Mouse (Mus musculus): ENCODE data around the gene Gm20388. TPM values are rescaled to one million over a fixed set of nuclear protein-coding genes. Genes with fewer than 3 reads are reported as not detected.
"Not testable (repeated sequence)": the region's sequence is repeated elsewhere in the genome, so short reads cannot be mapped to it uniquely, and the experiment has no call there.

Gene Gm20388
- total RNA-seq, 4 experiments from 2014 or later, result 0.17 to 15.1 (median 6.6) TPM

DNA sequence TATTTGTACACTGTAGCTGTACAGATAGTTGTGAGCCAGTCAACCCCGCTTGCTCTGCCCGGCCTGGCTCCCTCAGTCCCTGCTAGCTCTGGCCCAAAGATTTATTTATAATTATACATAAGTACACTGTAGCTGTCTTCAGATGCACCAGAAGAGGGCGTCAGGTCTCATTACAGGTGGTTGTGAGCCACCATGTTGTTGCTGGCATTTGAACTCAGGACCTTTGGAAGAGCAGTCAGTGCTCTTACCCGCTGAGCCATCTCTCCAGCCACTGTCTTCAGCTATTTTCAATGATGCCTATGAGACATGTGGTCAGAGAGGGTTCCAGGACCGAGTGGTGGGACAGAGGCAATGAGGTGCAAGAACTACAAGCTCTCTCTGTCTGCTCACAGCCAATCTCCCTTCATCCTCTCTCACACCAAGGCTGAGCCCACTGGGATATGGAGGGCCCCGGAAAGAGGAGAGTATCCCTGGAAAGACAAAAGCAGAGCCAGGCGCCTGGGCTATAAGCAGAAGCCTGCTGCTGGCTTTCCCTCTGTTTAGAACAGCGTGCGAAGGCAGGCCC, 1757.4 kb downstream of the Gm20388 start:
- DNase-seq (ENCODE audit: low spot score in 2 of 2), result not testable (repeated sequence)

DNA sequence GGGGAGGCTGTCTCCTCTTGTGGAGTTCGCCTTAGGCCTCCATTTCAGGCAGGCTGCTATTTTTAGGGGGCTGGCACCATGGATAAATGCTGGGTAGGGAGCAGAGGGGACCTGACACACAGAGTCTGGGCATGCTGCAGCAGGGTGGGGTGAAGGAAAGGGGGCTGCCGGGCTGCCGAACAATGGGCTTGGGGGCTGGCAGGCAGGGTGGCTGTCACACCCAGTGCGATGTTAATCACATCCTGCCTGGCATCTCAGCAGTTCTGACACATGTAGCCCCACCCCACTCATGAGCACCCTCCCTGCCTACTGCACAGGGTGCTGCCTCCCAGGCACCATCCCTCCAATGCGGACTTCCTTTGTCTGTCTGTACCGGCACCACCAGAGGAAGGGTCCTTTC, 1757.9 kb downstream of the Gm20388 start:
- peak in 1 of 2 experiments; percentile 41 for DNase-seq (ENCODE audit: low spot score in 2 of 2)

DNA sequence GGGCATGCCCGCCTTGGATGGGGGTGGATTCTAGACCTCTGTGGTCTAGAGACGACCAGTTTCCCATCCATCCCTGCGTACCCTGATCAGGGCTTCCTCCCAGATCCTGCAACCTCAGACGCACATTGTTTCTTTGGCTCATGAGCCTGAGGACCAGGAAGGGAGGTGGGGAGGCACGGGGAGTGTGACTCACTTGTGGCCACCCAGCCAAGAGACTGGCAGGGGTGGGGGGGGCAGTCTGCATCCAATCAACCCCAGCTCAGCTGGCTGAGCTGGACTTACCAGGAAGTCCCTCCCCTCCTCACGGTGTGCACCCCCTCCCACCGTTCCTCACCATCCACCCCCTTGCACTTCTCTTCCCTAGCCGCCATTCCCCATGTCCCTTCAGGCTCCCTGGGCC, 1758.6 kb downstream of the Gm20388 start:
- DNase-seq (ENCODE audit: low spot score in 2 of 2), result no peak

DNA sequence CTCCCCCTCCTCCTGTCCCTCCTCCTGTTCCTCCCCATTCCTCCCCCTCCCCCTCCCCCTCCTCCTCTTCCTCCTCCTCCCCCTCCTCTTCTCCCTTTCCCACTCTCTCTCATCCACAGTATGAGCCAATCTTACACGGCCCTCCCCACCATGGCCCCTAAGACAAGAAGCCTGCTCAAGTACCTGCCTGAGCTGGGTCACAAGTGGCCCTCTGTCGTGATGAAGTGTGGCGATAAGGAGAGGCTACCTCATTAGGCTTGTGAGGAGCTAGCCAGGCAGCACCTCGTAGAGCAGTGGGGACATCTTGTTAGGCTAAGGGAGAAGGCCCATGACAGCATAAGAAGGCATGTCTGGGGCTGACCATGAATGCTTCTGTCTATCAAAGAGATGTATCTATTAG, 1762.5 kb downstream of the Gm20388 start:
- no peak for DNase-seq (ENCODE audit: low spot score in 2 of 2)

DNA sequence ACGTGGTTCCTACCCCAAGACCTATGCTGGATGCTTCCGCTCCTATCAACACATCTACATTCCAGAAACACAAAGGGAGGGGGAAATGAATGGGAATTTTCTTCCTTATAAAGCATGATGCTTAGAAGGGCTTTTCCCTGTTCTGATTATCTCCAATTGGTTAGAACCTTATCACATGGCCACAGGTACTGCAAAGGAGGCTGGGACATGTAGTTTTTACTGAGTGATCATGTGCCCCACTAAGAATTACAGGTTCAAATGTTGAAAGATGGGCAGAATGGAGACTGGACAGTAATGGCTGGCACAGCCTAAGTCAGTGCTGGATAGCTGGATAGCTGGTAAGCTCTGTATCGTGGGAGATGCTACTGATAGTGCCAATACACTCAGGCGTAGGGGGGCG, 1763.3 kb downstream of the Gm20388 start:
- peak in 1 of 2 experiments; percentile 56 for DNase-seq (ENCODE audit: low spot score in 2 of 2)

DNA sequence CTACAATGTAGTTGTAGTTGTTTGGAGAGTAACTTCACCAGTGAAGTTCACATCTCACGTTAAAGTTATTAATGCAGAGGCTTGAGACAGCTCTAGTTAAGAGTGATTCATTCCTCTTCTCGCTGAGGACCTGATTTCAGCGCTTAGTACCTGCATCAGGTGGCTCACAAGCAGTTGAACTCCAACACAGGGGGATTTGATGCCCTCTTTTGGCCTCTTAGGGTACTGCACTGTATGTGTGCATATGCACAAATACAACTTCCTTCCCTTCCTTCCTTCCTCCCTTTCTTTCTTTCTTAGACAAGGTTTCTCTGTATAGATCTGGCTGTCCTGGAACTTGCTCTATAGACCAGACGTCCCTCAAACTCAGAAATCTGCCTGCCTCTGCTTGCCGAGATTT, 1763.9 kb downstream of the Gm20388 start:
- DNase-seq (ENCODE audit: low spot score in 2 of 2), result no peak

DNA sequence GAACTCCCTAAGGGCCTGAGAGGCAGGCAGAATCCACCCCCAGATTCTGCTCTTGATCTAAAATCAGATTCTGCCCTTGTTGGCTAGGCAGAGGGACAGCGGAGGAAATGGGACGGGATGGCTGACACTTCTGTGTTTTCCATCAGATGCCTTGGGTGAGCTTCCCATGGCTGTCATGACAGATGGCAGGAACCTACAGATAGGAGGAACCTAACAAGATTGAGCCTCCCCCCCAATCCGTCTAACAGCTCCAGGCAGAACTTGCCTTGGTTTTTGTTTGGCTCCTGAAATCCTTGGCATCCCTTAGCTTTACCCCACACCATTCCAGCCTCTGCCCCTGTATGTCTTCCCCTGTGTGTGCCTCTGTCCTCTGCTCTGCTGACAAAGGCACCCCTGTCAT, 1764.5 kb downstream of the Gm20388 start:
- no peak for DNase-seq (ENCODE audit: low spot score in 2 of 2)

DNA sequence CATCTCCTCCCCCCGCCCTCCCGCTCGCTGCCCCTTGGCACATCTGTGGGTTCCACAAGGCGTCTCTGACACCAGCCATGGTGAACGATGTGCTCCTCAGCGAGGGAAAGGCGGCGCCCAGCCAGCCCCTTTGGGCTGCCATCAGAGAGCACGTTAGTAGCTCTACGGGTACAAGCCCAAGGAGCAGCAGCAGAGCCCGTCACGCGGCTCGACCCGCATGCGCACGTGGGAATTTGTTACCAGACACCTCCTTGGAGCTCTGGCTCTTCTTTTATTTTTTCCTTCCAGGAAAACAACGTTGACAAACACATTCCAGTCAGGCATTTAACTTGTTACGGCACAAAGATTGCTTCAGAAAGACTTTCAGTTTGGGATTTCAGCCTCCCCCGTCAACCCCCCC, 1765.1 kb downstream of the Gm20388 start:
- DNase-seq (ENCODE audit: low spot score in 2 of 2), result no peak

DNA sequence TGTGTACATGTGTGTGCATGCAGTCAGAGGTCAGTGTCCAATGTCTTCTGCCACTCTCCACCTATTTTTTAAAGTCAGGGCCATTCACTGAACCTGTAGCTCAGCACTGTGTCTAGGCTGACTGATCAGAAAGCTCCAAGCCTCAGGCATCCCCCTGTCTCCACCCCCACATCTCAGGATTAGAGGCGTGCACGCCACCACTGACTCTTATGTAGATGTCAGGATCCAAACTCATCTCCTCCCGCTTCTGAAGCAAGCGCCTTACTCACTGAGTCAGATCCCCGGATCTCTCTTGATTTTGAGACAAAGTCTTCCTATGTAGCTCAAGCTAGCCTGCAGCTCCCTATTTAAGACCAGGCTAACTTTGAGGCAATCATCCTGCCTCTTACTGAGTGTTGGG, 1768.1 kb downstream of the Gm20388 start:
- DNase-seq (ENCODE audit: low spot score in 2 of 2), result no peak

DNA sequence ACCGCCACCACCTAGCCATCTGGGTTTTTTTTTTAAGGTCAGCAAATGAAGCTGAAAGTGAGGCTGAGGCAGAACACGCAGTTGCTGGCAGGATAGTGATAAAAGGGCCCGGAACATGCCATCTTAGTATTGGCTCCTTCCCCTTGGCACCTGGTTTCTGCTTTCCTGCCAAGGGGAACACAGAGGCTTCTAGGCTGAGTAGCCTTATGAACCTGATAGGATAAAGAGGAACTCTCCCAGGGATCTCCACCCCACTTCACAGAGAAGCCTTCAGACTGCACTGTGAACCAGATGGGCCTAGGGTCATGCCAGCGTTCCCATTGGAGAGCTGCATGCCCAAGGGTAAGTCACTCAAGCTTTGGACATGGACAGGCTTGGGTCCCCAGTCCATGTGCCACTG, 1770.3 kb downstream of the Gm20388 start:
- DNase-seq (ENCODE audit: low spot score in 2 of 2), result no peak

DNA sequence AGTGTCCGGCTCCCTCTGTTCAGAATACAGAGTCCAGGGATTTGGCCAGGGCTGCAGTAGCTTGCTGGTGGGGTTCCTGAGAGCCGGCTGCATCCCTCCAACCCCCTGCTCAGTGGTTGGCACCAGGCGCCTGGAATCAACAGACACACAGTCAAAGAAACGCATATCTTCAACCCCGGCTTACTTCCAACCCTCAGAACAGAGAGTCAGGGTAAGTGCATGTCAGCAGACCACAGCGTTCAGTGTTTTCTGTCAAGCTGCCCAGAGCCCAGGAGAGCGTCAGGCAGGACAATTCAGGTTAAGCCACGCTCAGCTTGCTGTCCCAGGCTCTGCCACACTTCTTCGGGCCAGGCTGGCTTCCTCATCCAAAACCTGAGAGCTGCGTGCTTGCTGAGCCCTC, 1770.8 kb downstream of the Gm20388 start:
- DNase-seq (ENCODE audit: low spot score in 2 of 2), result no peak

DNA sequence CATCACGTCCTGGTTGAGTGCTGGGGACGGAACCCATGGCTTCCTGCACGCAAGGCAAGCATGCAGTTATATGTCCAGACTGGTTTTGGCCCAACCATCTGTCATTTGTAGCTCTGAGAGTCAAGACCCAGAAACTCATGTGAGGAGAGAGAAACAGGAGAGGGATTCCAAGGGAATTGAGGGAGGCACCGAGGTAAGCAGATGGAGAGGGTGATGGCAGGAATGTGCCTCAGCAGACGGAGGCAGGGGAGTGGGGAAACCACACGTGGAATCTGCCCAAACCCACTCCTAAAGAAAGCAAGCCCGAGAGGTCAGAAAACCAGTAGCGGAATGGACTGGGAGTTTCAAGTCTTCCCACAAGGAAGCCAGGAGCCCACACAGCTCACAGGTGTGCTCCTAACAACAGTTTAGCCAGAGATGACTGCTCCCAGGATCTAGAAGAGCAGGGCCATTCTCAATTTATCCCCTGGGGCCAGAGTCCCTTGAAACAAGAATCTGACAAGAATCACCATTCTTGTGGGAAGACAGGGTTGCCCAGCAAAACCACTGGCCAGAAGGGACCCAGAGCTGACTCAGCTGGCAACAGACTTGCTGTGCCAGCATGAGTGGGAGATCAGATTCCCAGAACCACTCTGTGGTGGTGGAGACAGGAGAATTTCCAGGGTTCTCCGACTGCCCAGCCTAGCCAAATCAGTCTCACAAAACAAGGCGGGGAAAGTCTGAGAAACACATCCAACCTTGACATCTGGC, 1772.6 kb downstream of the Gm20388 start:
- no peak for DNase-seq (ENCODE audit: low spot score in 2 of 2)

DNA sequence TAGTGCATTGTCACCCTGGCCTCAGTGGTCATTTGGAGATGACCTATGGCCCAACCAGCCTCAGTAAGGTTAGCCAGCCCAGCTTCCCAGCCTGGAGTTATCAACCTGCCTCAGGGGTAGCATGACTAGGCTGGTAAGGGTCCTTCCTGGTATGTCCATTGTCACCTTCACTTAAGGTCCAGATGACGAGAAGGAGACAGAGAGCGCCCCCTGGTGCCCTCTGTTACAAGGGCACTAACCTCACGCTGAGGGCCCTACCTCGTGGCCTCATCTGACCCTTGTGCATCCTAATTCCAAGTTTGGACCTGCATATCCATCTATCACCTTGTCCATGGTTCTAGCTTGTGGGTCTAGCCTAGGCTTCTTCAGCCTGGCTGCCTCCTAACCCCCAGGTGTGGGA, 1774.8 kb downstream of the Gm20388 start:
- DNase-seq (ENCODE audit: low spot score in 2 of 2), result no peak

DNA sequence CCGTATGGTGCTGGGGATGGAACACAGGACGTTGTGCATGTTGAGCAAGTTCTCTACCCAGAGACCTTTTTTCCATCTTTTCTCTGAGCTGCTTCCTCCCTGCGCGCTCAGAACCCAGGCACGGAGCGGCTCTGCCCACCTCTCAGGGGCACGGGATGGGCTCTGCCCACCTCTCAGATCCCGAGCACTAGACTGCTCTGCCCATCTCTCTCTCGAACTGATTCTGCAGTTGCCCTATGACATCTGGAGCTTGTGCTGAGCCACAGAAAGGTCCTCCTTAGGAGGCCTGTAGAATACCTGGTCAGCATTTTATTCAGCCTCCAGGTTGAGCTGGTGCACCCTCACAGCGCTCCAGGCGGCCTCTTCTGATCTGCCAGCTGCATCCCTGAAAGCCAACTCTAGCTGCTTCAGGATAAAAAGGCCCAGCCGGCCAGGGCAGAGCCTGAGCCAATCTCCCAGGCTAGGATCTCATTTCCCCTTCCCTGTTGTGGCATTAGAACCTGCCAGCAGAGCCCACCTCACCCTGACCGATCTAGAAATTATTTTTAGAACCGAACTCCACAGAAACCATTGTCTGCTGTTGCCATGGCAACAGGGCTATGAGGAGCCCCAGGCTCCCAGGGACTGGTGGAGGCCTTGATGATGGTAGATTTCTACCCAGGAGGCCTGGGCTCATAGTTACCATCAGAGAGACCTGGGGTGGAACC, 1777.0 kb downstream of the Gm20388 start:
- peak; percentile 70 to 71 for DNase-seq (ENCODE audit: low spot score in 2 of 2)

DNA sequence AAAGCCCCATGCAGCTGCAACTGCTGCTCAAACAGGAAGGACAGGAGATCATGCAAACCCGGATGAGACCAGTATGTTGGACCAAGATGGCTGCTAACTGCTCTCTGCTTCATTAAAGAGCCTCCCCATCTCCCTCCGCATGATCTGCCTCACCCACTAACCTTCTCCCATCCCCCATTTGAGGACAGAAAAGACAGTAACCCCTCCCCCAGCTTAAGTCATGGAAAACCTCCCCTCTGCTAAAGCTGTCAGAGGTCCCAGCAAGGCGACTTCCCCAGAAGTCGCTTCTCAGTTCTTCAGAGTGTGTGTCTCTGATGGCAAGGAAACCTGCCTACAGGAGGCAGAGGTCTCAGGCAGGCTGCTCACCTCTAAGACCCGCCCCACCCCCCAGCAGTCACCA, 1777.9 kb downstream of the Gm20388 start:
- no peak for DNase-seq (ENCODE audit: low spot score in 2 of 2)

DNA sequence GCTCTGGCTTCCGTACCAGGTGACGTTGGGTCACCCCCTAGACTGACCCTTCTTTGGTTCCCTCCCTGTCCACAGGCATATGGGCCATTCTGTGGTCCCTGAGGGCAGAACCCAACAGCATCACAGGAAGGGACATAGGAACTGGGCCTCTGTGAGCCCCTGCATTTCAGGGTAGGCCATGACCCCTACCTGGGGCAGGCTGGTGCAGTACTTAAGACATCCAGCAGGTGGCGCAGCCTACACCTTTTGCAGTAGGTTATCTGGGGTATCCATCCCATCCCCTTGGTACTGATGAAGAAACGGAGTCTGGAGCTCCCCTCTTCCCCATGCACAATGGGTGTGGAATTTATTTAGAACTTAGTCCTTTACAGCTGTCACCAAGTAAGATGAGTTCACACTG, 1783.8 kb downstream of the Gm20388 start:
- peak in 1 of 2 experiments; percentile 54 for DNase-seq (ENCODE audit: low spot score in 2 of 2)

DNA sequence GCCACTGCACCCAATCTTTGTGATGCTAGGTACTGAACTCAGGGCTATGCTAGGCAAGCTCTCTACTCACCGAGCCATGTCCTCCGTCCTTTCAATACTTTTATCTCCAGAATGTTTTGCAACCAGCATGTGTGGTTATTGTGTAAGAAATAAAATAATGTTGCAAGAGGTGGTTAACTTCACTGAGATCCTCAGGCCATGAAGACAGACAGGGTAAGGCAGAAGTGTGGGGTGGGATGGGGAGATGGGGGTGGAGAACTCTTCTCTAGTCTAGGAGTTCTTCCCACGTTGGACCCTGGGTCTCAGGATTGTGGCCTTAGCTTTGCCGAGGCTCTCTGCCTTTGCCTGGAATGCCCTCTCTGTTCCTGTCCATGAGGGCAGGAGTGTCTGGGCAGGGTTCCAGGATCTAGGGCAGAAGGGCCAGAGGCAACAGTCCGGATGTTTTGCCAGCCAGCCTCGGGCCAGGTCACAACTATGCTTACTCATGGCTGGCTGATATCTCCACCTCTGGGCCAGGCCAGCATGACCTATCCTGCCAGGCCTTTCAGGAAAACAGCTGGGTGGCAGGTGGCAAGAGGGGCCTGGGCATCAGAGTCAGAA, 1785.0 kb downstream of the Gm20388 start:
- DNase-seq (ENCODE audit: low spot score in 2 of 2), result no peak

DNA sequence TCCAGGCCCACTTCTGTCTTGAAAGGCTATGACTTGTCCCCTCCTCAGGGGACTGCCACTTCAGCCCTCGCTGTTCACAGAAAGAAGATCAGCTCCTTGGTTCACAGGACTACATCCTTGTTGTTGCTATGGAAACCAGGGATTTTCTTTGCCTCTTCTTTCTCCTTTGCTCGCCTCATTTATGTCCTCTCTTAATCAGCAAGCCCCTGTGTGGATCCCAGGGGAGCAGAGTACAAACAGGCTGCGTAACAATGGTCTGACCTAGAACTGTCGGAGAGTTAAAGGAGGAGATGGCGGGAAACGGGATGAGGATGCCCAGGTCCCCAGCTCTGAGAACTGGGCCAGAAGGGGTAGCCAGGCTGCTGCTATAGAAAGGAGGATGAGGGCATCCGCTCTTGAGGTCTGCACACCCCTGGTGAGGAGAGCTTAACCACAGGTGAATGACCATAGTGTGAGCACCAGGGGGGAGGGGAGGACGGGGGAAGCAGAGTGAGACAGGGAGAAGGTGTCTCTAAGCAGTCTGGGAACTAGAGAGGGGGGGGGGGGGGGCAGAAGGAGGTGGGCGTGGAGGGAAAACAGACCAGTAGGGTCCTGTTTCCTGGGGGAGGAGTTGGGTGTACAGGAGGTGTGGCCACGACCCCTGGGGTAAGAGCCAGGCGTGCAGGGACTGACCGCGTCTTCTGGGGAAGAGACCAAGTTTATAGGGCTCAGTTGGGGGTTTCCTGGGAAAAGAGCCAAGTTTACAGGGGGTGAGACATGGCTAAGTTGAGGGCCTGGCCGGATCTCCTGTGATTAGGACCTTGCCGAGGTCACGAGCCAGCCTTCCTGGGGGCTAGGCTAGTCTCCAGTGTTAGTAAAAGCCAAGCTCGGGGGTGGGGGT, 1787.3 kb downstream of the Gm20388 start:
- no peak for DNase-seq (ENCODE audit: low spot score in 2 of 2)

DNA sequence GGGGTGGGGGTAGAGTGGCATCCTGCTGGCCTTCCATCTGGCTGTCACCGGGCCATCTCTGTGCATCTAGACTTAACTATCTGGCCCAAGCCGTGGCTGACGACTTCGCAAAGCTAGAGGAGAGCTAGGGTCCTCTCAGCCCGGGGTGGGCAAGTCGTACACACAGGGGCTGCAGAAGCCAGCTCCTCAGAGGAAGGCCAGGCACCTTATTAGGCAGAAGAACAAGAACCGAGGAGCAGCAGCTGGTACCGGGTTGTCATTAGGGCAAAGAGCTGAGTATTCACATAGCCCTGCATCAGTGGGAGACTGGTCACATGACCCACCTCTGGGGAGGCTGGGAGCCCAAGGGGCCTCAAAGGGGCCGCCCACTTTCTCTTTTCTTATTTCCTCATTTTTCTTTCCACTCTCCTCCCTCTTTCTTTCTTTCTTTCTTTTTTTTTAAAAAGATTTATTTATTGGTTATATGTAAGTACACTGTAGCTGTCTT, 1788.0 kb downstream of the Gm20388 start:
- DNase-seq (ENCODE audit: low spot score in 2 of 2), result no peak

DNA sequence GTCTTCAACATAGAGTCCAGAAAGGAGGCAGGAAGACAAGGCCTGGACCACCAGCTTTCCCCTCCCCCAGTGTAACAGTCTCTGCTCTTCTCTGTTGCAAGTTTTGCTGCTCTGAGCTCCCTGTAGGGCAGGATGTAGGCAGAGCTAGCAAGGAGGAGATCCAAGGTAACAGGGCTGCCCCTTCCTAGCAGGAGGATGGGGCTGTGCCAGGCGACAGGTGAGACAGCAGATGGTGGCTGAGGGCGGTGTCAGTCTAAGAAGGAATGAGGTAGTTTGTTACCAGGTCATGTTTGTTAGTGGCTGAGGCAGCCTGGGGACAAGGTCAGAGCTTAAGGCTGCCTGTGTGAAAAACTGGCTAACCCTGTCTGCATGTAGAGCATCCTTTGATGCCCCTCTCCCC, 1789.3 kb downstream of the Gm20388 start:
- no peak for DNase-seq (ENCODE audit: low spot score in 2 of 2)

DNA sequence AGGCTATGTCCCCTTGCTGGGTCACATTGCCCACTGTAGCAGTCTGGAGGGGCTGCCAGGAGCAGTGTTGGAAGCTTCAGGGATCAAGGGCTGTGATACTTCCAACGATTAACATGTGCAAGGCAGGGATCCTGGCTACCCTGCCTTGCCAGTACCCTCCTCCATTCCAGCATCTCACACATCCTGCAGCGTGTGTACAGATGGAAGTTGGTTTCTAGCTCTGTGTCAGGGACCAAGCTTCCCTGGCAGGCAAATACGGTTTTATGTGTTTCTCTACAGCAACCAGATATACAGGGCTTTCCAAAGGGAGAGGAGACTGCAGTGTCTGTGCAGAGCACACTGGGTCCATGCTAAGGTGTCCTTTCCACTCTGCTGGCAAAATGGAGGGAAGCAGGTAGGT, 1794.5 kb downstream of the Gm20388 start:
- DNase-seq (ENCODE audit: low spot score in 2 of 2), result no peak
